Mouse (Mus musculus) embryonic facial prominence, embryonic 11.5 days (tissue): ENCODE results near the gene Stk10. TPM values are rescaled to one million over a fixed set of nuclear protein-coding genes. Genes with fewer than 3 reads are reported as not detected.

Source experiments
- ATAC-seq: fragments of 200-750 bp; cut with Nextera tagmentation; replicated peaks from 2 replicates; pipeline ENCODE4 v1.8.0; 2017; ENCODE audit warnings: low read depth; ENCODE audit not compliant: insufficient number of reproducible peaks, low FRiP score, low TSS enrichment
- DNase-seq: peaks from one replicate; pipeline ENCODE4 v3.0.0-alpha.2; 2015; ENCODE audit warnings: low spot score
- H3K27ac ChIP-seq: fragments of 300-500 bp; sonication (generic); replicated peaks from 2 replicates; pipeline ENCODE4 v1.5.1; 2014; ENCODE audit warnings: mild to moderate bottlenecking, low read depth, low read length, control low read depth
- H3K27me3 ChIP-seq: fragments of 300-500 bp; sonication (generic); 2 replicates; pipeline ENCODE4 v1.6.1; 2014; ENCODE audit warnings: mild to moderate bottlenecking, low read length, moderate library complexity, mixed read lengths; ENCODE audit not compliant: control insufficient read depth, insufficient read depth
- H3K36me3 ChIP-seq: fragments of 300-500 bp; sonication (generic); replicated peaks from 2 replicates; pipeline ENCODE4 v1.6.1; 2014; ENCODE audit warnings: low read depth, mild to moderate bottlenecking, low read length, moderate library complexity, mixed read lengths; ENCODE audit not compliant: control insufficient read depth, insufficient read depth
- H3K4me1 ChIP-seq: fragments of 300-500 bp; sonication (generic); 2 replicates; pipeline ENCODE4 v1.6.1; 2014; ENCODE audit warnings: low read length, mixed read lengths; ENCODE audit not compliant: control insufficient read depth, insufficient read depth
- H3K4me2 ChIP-seq: fragments of 300-500 bp; sonication (generic); 2 replicates; pipeline ENCODE4 v1.6.1; 2014; ENCODE audit warnings: low read depth, mild to moderate bottlenecking, control low read depth, low read length, moderate library complexity
- H3K4me3 ChIP-seq: fragments of 300-500 bp; sonication (generic); 2 replicates; pipeline ENCODE4 v1.5.1; 2014; ENCODE audit warnings: low read depth, low read length, control low read depth
- H3K9ac ChIP-seq: fragments of 300-500 bp; sonication (generic); replicated peaks from 2 replicates; pipeline ENCODE4 v1.6.1; 2014; ENCODE audit warnings: mild to moderate bottlenecking, control low read depth, low read length
- H3K9me3 ChIP-seq: fragments of 300-500 bp; sonication (generic); replicated peaks from 2 replicates; pipeline ENCODE4 v1.6.1; 2016; ENCODE audit warnings: mild to moderate bottlenecking, low read length, inconsistent platforms, mixed read lengths; ENCODE audit not compliant: control insufficient read depth
- whole genome bisulfite sequencing: fragments of 180-500 bp; shearing (Covaris S2); extraction: QIAGEN DNeasy Blood & Tissue Kit; methylation state at CpG from one replicate; pipeline ENCODE4 v1.1.7; 2014; 5-methylcytosine and 5-hydroxymethylcytosine counted together
- polyA plus RNA-seq: library from polyadenylated mRNA; unstranded; fragments of >200 nt; fragmentation: Nextera tagmentation; extraction: Ambion mirVana; gene quantifications from 2 replicates; pipeline ENCODE4 v1.2.1, GENCODE M21; 2014

The Stk10 gene
- 1.4 and 1.7 TPM in 2 replicates for polyA plus RNA-seq

DNA sequence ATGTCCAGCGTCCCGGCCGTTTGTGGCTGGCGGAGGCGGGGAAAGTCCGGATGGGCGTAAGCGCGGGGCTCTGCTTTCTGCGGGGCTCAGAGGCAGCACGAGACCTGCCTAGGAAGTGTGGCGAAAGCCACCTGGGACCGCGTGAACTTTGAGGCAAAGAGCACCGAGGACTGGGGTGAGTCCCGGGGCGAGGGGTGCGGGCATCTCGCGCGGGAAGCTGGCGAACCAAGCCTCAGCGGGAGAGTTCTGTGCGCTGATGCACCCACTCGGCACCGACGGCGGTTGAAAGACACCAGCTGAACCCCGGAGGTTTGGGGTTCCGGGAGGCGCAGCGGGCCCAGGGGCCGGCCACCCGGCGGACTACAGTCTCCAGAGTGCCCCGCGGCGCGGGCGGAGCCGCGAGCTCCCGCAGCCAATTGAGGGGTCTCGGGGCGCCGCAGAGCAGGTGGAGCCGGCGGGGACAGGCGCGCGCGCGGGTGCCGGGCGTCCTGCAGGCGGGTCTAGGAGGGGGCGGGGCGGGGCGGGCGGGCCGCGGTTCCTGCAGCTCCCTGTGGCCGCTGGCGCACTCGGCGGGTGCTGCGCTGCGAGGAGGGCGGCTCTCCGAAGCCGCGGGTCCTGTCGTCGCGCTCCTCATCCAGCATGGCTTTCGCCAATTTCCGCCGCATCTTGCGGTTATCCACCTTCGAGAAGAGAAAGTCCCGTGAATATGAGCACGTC lies at the start of gene Stk10:
Gene Stk10, plus strand, starts transcription at position 541 of the 717 bp plus-strand sequence.
- Histone ChIP-seq H3K27me3 (0 out of 2 replicates have a peak, but pooled peaks cover 2% of the 10 kb centered on the region), H3K9ac (peak within 1 kb of the TSS; percentile 38), H3K4me1 (no peaks in the 10 kb centered on the region; the same call in none of the 2 replicates), H3K4me3 (peak within 1 kb of the TSS; percentile 59), H3K27ac (no peak within 1 kb of the TSS), H3K9me3 (no peaks in the 10 kb centered on the region), H3K4me2 (peak within 1 kb of the TSS; percentile 98), H3K36me3 (no peaks in the 10 kb centered on the region)
- peak; percentile 89 for ATAC-seq
- DNase-seq = peak; percentile 88
- WGBS = under 1% methylated on average over 78 of the region's 82 CpGs

GRCm38 (mm10) chr11:32485290-32485689 lies 47.8 kb upstream of the Stk10 start:
- Histone ChIP-seq H3K36me3 (no peaks in the 10 kb centered on the region), H3K4me1 (no peaks in the 10 kb centered on the region), H3K4me3 (no peak overlapping the region), H3K9me3 (no peaks in the 10 kb centered on the region), H3K27me3 (no peaks in the 10 kb centered on the region), H3K27ac (no peak overlapping the region), H3K9ac (no peak overlapping the region), H3K4me2 (no peak overlapping the region)
- ATAC-seq = no peak
- 72% methylated on average over 3 of the region's 3 CpGs for WGBS
- no peak for DNase-seq

- DNase-seq (no peak), ATAC-seq (no peak)
- Histone ChIP-seq H3K4me3 (no peak overlapping the region), H3K36me3 (no peaks in the 10 kb centered on the region), H3K27ac (no peak overlapping the region), H3K4me2 (no peak overlapping the region), H3K27me3 (no peaks in the 10 kb centered on the region), H3K9me3 (no peaks in the 10 kb centered on the region), H3K9ac (no peak overlapping the region), H3K4me1 (no peaks in the 10 kb centered on the region)
- WGBS = 55% methylated on average over 3 of the region's 3 CpGs
Measured at GRCm38 (mm10) chr11:32486621-32487020, 46.5 kb upstream of the Stk10 start.

DNA sequence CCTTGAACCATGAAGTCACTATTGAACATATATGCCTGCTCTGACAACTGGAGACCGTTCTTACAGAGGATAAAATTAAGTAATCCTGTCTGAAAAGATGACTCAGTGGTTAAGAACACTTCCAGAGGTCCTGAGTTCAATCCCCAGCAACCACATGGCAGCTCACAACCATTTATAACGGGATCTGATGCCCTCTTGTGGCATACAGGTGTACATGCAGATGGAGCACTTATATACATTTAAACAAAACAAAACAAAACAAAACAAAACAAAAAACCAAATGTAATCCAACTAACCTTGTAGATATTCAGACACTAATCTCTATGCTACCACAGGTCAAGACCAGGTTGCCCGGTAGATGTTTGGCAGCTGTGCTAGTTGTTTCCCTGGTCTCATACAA lies 45.6 kb upstream of the Stk10 start:
- ATAC-seq = no peak
- H3K36me3 ChIP-seq = no peaks in the 10 kb centered on the region
- H3K4me1 ChIP-seq = no peaks in the 10 kb centered on the region
- no peak overlapping the region for H3K27ac ChIP-seq
- no peak overlapping the region for H3K4me2 ChIP-seq
- no peaks in the 10 kb centered on the region for H3K27me3 ChIP-seq
- H3K9ac ChIP-seq = no peak overlapping the region
- H3K4me3 ChIP-seq = no peak overlapping the region
- 91% methylated on average over 3 of the region's 3 CpGs for WGBS
- no peaks in the 10 kb centered on the region for H3K9me3 ChIP-seq
- no peak for DNase-seq

GRCm38 (mm10) chr11:32488344-32488743 lies 44.8 kb upstream of the Stk10 start:
- no peaks in the 10 kb centered on the region for H3K9me3 ChIP-seq
- no peak overlapping the region for H3K4me3 ChIP-seq
- no peak overlapping the region for H3K4me2 ChIP-seq
- ATAC-seq (no peak), DNase-seq (peak; percentile 38)
- no peak overlapping the region for H3K27ac ChIP-seq
- H3K9ac ChIP-seq = no peak overlapping the region
- no peaks in the 10 kb centered on the region for H3K4me1 ChIP-seq
- H3K36me3 ChIP-seq = no peaks in the 10 kb centered on the region
- H3K27me3 ChIP-seq = no peaks in the 10 kb centered on the region

GRCm38 (mm10) chr11:32488808-32489670 lies 44.1 kb upstream of the Stk10 start:
- Histone ChIP-seq H3K4me2 (no peak overlapping the region), H3K9ac (no peak overlapping the region), H3K27me3 (no peaks in the 10 kb centered on the region), H3K36me3 (no peaks in the 10 kb centered on the region), H3K4me3 (no peak overlapping the region), H3K4me1 (no peaks in the 10 kb centered on the region), H3K9me3 (no peaks in the 10 kb centered on the region), H3K27ac (no peak overlapping the region)
- WGBS = 85% methylated on average over 5 of the region's 5 CpGs
- no peak for ATAC-seq
- DNase-seq = no peak

GRCm38 (mm10) chr11:32491079-32491478 lies 42.0 kb upstream of the Stk10 start:
- ATAC-seq = no peak
- 98% methylated on average over 2 of the region's 2 CpGs for WGBS
- H3K9me3 ChIP-seq = no peaks in the 10 kb centered on the region

DNA sequence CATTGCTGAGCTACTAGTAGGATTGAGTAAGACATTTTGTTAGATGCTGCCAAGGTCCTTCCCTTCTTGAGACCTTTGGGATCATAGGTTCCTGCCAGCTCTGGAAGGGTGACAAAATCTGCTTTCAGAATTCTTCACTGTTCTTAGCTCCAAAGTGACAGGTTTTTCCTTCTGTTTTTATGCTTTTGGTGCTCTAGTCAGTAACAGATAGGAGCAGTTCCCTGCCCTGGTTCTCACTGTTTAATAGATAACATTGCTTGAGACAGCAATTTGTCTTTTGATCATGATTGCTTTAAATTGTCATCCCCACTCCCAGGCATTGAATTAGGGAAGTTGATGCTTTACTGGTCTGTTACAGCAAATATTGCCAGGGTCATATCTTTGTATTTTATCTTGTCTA lies 39.8 kb upstream of the Stk10 start:
- Histone ChIP-seq H3K36me3 (no peaks in the 10 kb centered on the region), H3K9me3 (no peaks in the 10 kb centered on the region), H3K4me1 (no peaks in the 10 kb centered on the region), H3K4me3 (no peak overlapping the region), H3K27me3 (no peaks in the 10 kb centered on the region), H3K9ac (no peak overlapping the region), H3K4me2 (no peak overlapping the region), H3K27ac (no peak overlapping the region)
- DNase-seq (no peak), ATAC-seq (no peak)

More at GRCm38 (mm10) chr11:32491079-32491478, 42.0 kb upstream of the Stk10 start:
- no peak overlapping the region for H3K27ac ChIP-seq
- no peak overlapping the region for H3K4me3 ChIP-seq
- no peak for DNase-seq
- H3K4me1 ChIP-seq = no peaks in the 10 kb centered on the region
- H3K9ac ChIP-seq = no peak overlapping the region
- H3K36me3 ChIP-seq = no peaks in the 10 kb centered on the region
- no peaks in the 10 kb centered on the region for H3K27me3 ChIP-seq
- H3K4me2 ChIP-seq = no peak overlapping the region
